Mouse (Mus musculus): ENCODE measurements around the gene Anxa1. TPM values are rescaled to one million over a fixed set of nuclear protein-coding genes. Genes with fewer than 3 reads are reported as not detected.

Anxa1 gene
- polyA plus RNA-seq, 1 experiment from 2014 or later, result 505 TPM

DNA sequence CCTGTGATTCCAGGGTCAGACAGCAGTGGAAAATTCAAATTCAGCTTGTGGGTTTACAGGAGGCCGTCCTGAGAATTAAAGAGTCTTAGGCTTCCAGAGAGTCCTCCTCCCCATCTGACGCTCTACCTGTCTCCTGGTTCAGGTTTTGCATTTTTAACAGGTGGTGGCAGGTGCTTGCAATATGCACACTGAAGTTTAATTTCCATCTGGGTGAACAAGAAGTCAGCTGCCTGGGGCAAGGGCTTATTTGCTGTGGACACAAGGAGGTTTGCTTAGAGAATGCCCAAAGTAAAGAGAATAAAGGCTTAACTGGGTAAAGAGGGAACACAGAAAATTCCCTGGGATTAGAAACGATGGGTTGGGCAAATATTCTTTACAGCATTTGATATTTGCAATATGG, 11.2 kb upstream of the Anxa1 start:
- 59% methylated on average over 3 of the region's 3 CpGs for WGBS
- Histone ChIP-seq H3K36me3 (ENCODE audit: insufficient read depth, low read length) (no peaks in the 10 kb centered on the region), H3K4me1 (ENCODE audit: insufficient read depth, low read depth, low read length) (peaks cover 4% of the 10 kb centered on the region; the same call in 1 of the 2 replicates), H3K9me3 (ENCODE audit: low read length) (no peaks in the 10 kb centered on the region), H3K4me2 (replicated peaks; ENCODE audit: low read depth, low read length) (no peak overlapping the region), H3K27ac (ENCODE audit: low read length) (peak overlapping the region; percentile 20), H3K4me3 (ENCODE audit: low read depth, low read length) (no peak overlapping the region), H3K27me3 (replicated peaks; ENCODE audit: insufficient read depth, low read length) (no peaks in the 10 kb centered on the region), H3K9ac (replicated peaks; ENCODE audit: low read depth) (no peak overlapping the region)
- TF ChIP-seq CTCF (IDR thresholded peaks at IDR 0.05) (no peak), EP300 (IDR thresholded peaks at IDR 0.05) (no peak)
- ATAC-seq (no peak), DNase-seq (ENCODE audit: low spot score) (no peak)

DNA sequence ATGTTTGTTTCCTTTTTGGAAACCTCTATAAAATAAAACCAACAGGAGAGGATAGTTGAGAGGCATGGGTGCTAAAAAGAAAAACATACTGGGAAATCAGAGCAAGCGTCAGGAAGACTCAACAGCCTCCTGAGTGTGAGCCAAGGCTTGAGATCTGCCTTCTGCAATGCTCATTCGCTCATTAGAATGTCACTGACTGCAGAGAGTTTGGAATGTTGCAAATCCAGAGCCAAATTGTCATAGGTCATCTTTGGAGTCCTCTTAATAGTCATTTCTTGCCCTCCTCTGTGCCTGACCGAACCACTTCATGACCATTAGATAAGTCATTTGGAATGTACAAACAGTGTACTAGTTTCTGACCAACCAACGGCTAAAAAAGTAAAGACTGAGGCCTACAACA, 8.4 kb upstream of the Anxa1 start:
- H3K9me3 ChIP-seq (ENCODE audit: low read length), result no peaks in the 10 kb centered on the region
- ATAC-seq, result peak; percentile 83
- H3K9ac ChIP-seq (replicated peaks; ENCODE audit: low read depth), result no peak overlapping the region
- no peaks in the 10 kb centered on the region for H3K27me3 ChIP-seq (replicated peaks; ENCODE audit: insufficient read depth, low read length)
- H3K4me3 ChIP-seq (ENCODE audit: low read depth, low read length), result no peak overlapping the region
- no peak overlapping the region for H3K4me2 ChIP-seq (replicated peaks; ENCODE audit: low read depth, low read length)
- DNase-seq (ENCODE audit: low spot score), result peak; percentile 60
- H3K36me3 ChIP-seq (ENCODE audit: insufficient read depth, low read length), result no peaks in the 10 kb centered on the region
- H3K4me1 ChIP-seq (ENCODE audit: insufficient read depth, low read depth, low read length), result peaks cover 4% of the 10 kb centered on the region; the same call in 1 of the 2 replicates
- TF ChIP-seq CTCF (IDR thresholded peaks at IDR 0.05) (no peak), EP300 (IDR thresholded peaks at IDR 0.05) (peak; percentile 79)
- no peak overlapping the region for H3K27ac ChIP-seq (ENCODE audit: low read length)
- 28% methylated on average over 4 of the region's 4 CpGs for WGBS

DNA sequence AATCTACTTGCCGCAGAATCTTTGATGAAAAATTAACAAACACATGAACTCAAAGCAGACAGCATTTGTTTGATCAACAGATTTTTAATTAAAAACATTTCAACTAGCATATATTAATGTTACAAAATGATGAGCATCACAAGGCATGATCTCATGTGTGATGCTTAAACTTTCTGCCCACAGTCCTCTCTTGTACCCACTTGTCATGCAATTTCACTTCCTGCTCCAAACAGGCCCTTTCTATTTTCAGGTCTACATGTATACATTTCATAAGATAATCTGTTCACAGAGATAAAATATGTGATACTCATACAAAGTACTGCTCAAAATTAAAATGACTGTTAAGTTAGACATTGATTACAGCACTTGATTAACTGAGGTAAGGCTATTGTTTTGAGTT, 6.3 kb upstream of the Anxa1 start:
- DNase-seq (ENCODE audit: low spot score) (no peak), ATAC-seq (no peak)
- Histone ChIP-seq H3K4me3 (ENCODE audit: low read depth, low read length) (no peak overlapping the region), H3K9me3 (ENCODE audit: low read length) (no peaks in the 10 kb centered on the region), H3K27me3 (replicated peaks; ENCODE audit: insufficient read depth, low read length) (no peaks in the 10 kb centered on the region), H3K4me1 (ENCODE audit: insufficient read depth, low read depth, low read length) (peaks cover 4% of the 10 kb centered on the region; the same call in 1 of the 2 replicates), H3K27ac (ENCODE audit: low read length) (no peak overlapping the region), H3K36me3 (ENCODE audit: insufficient read depth, low read length) (no peaks in the 10 kb centered on the region), H3K9ac (replicated peaks; ENCODE audit: low read depth) (no peak overlapping the region), H3K4me2 (replicated peaks; ENCODE audit: low read depth, low read length) (no peak overlapping the region)
- WGBS, result 91% methylated on average over 1 of the region's 1 CpGs
- TF ChIP-seq CTCF (IDR thresholded peaks at IDR 0.05), result no peak
- no peak for TF ChIP-seq EP300 (IDR thresholded peaks at IDR 0.05)

DNA sequence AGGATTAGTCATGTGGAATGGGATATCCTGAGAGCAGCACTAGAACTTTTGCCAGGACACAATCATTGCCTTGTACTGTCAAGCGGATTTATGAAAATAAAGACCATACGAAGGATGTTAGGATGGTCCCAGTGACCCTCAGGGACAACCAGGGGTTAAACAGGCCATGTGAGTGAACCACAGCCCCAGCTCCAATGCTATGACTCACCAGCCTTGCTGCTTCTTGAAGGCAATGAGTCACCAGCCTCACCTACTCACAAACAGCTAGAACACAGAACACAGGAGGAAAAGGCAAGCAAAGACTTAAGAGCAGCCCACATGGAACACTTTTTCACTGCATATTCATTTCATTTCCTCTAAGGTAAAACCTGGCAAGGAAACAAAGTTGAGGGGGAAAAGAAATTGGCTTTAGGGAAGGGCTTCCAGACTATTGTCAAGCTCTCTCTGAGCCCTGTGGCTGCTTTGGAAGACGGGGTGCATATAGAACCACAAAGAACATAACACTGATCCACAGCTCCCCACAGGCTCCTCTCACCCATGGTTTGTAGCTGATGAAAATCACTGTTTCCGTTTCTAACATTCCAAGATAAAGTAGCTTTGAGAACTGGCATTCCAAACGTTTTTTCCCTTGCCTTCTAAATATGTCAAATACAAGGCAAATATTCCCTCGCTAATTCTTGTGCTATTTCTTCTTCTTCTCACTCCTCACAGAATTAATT, 3.0 kb upstream of the Anxa1 start:
- 42% methylated on average over 6 of the region's 6 CpGs for WGBS
- Histone ChIP-seq H3K4me3 (ENCODE audit: low read depth, low read length) (no peak overlapping the region), H3K9ac (replicated peaks; ENCODE audit: low read depth) (no peak overlapping the region), H3K27ac (ENCODE audit: low read length) (peak overlapping the region; percentile 71; the same call in 1 of the 2 replicates), H3K27me3 (replicated peaks; ENCODE audit: insufficient read depth, low read length) (no peaks in the 10 kb centered on the region), H3K36me3 (ENCODE audit: insufficient read depth, low read length) (no peaks in the 10 kb centered on the region), H3K9me3 (ENCODE audit: low read length) (no peaks in the 10 kb centered on the region), H3K4me2 (replicated peaks; ENCODE audit: low read depth, low read length) (no peak overlapping the region), H3K4me1 (ENCODE audit: insufficient read depth, low read depth, low read length) (no peaks in the 10 kb centered on the region)
- TF ChIP-seq EP300 (IDR thresholded peaks at IDR 0.05) (peak; percentile 61; the same call in 1 of the 2 replicates), CTCF (IDR thresholded peaks at IDR 0.05) (no peak)
- peak; percentile 86 for DNase-seq (ENCODE audit: low spot score)
- peak; percentile 82 for ATAC-seq

DNA sequence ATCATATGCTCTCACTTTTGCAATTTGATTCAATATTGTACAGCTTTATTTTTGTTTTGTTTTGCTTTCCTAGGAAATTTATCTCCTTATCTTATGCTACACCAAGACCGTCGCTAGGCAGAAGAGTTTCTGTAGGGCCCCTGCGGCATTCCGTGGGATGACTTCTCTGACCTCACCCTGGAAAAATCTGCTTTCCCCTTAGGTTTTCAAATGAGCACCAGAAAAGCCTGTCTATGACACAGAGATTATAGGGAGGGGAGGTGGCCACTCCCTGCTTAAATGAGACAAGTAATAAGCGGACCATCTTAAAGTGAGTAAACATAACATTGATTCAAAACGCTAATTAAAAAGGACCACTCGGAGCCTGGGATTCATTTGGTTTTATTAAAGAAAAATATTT, 1.0 kb downstream of the Anxa1 start:
- DNase-seq (ENCODE audit: low spot score) (peak; percentile 25), ATAC-seq (peak; percentile 24; the same call in 1 of the 2 replicates)
- Histone ChIP-seq H3K27me3 (replicated peaks; ENCODE audit: insufficient read depth, low read length) (no peaks in the 10 kb centered on the region), H3K9ac (replicated peaks; ENCODE audit: low read depth) (peak overlapping the region; percentile 12), H3K4me2 (replicated peaks; ENCODE audit: low read depth, low read length) (peak overlapping the region; percentile 49), H3K4me3 (ENCODE audit: low read depth, low read length) (peak overlapping the region; percentile 37), H3K4me1 (ENCODE audit: insufficient read depth, low read depth, low read length) (no peaks in the 10 kb centered on the region), H3K27ac (ENCODE audit: low read length) (peak overlapping the region; percentile 75), H3K9me3 (ENCODE audit: low read length) (no peaks in the 10 kb centered on the region), H3K36me3 (ENCODE audit: insufficient read depth, low read length) (no peaks in the 10 kb centered on the region)
- TF ChIP-seq EP300 (IDR thresholded peaks at IDR 0.05), result no peak
- TF ChIP-seq CTCF (IDR thresholded peaks at IDR 0.05), result no peak
- 51% methylated on average over 7 of the region's 7 CpGs for WGBS

DNA sequence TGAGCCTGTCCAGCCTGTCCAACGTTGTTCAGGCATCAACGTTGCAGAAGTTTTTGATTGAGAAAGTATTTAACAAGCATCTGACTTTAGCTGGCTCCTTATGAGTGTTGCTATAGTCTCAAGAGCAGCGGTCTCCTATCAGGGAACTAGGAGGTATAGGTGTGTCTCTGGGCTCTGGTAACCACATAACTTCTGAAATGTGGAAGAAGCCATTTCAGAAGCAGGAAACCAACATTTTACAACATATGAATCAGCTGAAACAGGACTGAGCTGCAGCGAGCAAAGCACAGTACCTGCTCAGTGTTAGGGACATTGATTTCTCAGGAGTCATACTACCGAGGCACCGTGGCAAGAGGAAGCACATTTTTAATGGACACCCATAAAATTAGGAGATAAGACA, 1.5 kb downstream of the Anxa1 start:
- Histone ChIP-seq H3K36me3 (ENCODE audit: insufficient read depth, low read length) (no peaks in the 10 kb centered on the region), H3K27me3 (replicated peaks; ENCODE audit: insufficient read depth, low read length) (no peaks in the 10 kb centered on the region), H3K27ac (ENCODE audit: low read length) (peak overlapping the region; percentile 75), H3K9me3 (ENCODE audit: low read length) (no peaks in the 10 kb centered on the region), H3K4me3 (ENCODE audit: low read depth, low read length) (peak overlapping the region; percentile 37), H3K4me1 (ENCODE audit: insufficient read depth, low read depth, low read length) (no peaks in the 10 kb centered on the region), H3K4me2 (replicated peaks; ENCODE audit: low read depth, low read length) (peak overlapping the region; percentile 49), H3K9ac (replicated peaks; ENCODE audit: low read depth) (peak overlapping the region; percentile 12)
- TF ChIP-seq CTCF (IDR thresholded peaks at IDR 0.05) (no peak), EP300 (IDR thresholded peaks at IDR 0.05) (no peak)
- DNase-seq (ENCODE audit: low spot score) (peak; percentile 67), ATAC-seq (peak; percentile 56)
- WGBS, result 42% methylated on average over 6 of the region's 6 CpGs

All from lung, postnatal 0 days (tissue).